Mouse (Mus musculus) megakaryocyte, embryonic 14.5 days (primary cell): ENCODE data around the gene Otog.

Experiments
- FLI1 ChIP-seq: IDR thresholded peaks from 2 replicates; pipeline ENCODE4 v1.6.1; 2012; ENCODE audit warnings: low read length, inconsistent platforms, mixed read lengths
- GATA1 ChIP-seq: IDR thresholded peaks from 3 replicates; pipeline ENCODE4 v1.6.1; 2012; ENCODE audit warnings: mixed read lengths, low read length, inconsistent platforms, borderline replicate concordance

- no peak for TF ChIP-seq GATA1
- TF ChIP-seq FLI1 = no peak
These were observed 22.4 kb upstream of the Otog start for GRCm38 (mm10) chr7:46218415-46218814.
